Mouse (Mus musculus): ENCODE measurements around the gene Pepd.

- TF ChIP-seq CTCF (IDR thresholded peaks at IDR 0.05): peak; percentile 4; the same call in 1 of the 2 replicates
- TF ChIP-seq EP300 (IDR thresholded peaks at IDR 0.05): 0 out of 2 replicates have a peak, but pooled peaks have one; percentile 32
These were observed 123.0 kb downstream of the Pepd start for GRCm38 (mm10) chr7:35035141-35035553.
